In genomic region chr19:60873501-60873900, GRCm38 (mm10) we compare ENCODE assay signal across 9 mouse cellular contexts. TPM values are rescaled to one million over a fixed set of nuclear protein-coding genes. Genes with fewer than 3 reads are reported as not detected.
DNase-seq lines count a peak whose midpoint lies in the region; ATAC-seq and TF ChIP-seq lines count a peak whose summit lies in the region.
"Had no signal": no experiment of that assay in that cellular context is flagged by ENCODE, and none has a peak within 500 bp of the region (broad histone marks: within the 10 kb centered on the region; RNA-seq: fewer than 3 reads in every experiment).

No protein-coding gene starts in this region.

- peak; percentile 14 to 42 for DNase-seq in frontal cortex, postnatal 36 days (ENCODE audit: low spot score in 2 of 2)
- DNase-seq in frontal cortex, postnatal 10 days (ENCODE audit: low spot score in 2 of 2) = no peak
- peak; percentile 8 for DNase-seq in G1E (ENCODE audit: low spot score)
- peak; percentile 9 for DNase-seq in right cerebral cortex, postnatal 14 days
- no peak for DNase-seq in urinary bladder, adult 18-20 months (ENCODE audit: low spot score in 2 of 2)

- ATAC-seq in G1E (ENCODE audit: extremely low read depth, insufficient number of reproducible peaks, low FRiP score, poor library complexity, severe bottlenecking) = no peak
- 0 out of 2 replicates have a peak, but pooled peaks have one; percentile 5 for ATAC-seq in intestine, embryonic 16.5 days
- no peak for ATAC-seq in liver, embryonic 15.5 days (ENCODE audit: insufficient read depth)

- H3K4me1 ChIP-seq in G1E (ENCODE audit: insufficient read depth, low read depth, low read length) = peaks cover 39% of the 10 kb centered on the region
- H3K4me1 ChIP-seq in erythroblast, embryonic 14.5 days (ENCODE audit: control insufficient read depth) = peaks cover 58% of the 10 kb centered on the region
- H3K4me1 ChIP-seq in intestine, embryonic 16.5 days (ENCODE audit: control insufficient read depth, insufficient read depth, low read length) = peaks cover 7% of the 10 kb centered on the region; the same call in 1 of the 2 replicates
- peaks cover 44% of the 10 kb centered on the region for H3K4me1 ChIP-seq in liver, embryonic 15.5 days (replicated peaks)

- peak overlapping the region; percentile 87 for H3K9ac ChIP-seq in intestine, embryonic 16.5 days (ENCODE audit: low read depth, low read length)
- H3K9ac ChIP-seq in liver, embryonic 15.5 days = peak overlapping the region; percentile 91

- no peaks in the 10 kb centered on the region for H3K27me3 ChIP-seq in G1E (ENCODE audit: insufficient read depth, low read length)
- H3K27me3 ChIP-seq in erythroblast, embryonic 14.5 days (ENCODE audit: control insufficient read depth) = no peaks in the 10 kb centered on the region
- H3K27me3 ChIP-seq in intestine, embryonic 16.5 days (replicated peaks; ENCODE audit: control insufficient read depth, insufficient read depth, low read length) = no peaks in the 10 kb centered on the region
- H3K27me3 ChIP-seq in liver, embryonic 15.5 days = no peaks in the 10 kb centered on the region
- H3K27me3 ChIP-seq: Patski had no signal

- H3K36me3 ChIP-seq in G1E (replicated peaks) = peaks cover 34% of the 10 kb centered on the region
- H3K36me3 ChIP-seq in erythroblast, embryonic 14.5 days (ENCODE audit: control insufficient read depth) = peaks cover 54% of the 10 kb centered on the region
- 0 out of 2 replicates have a peak, but pooled peaks cover 3% of the 10 kb centered on the region for H3K36me3 ChIP-seq in intestine, embryonic 16.5 days (ENCODE audit: control insufficient read depth, insufficient read depth, low read length)
- H3K36me3 ChIP-seq in liver, embryonic 15.5 days (replicated peaks) = peaks cover 28% of the 10 kb centered on the region

- peak overlapping the region; percentile 75 for H3K4me2 ChIP-seq in intestine, embryonic 16.5 days (ENCODE audit: low read depth, low read length)
- H3K4me2 ChIP-seq in liver, embryonic 15.5 days = peak overlapping the region; percentile 74

- H3K4me3 ChIP-seq in G1E (ENCODE audit: low read depth, low read length) = peak overlapping the region; percentile 92
- peak overlapping the region; percentile 95 for H3K4me3 ChIP-seq in erythroblast, embryonic 14.5 days (replicated peaks)
- peak overlapping the region; percentile 83 for H3K4me3 ChIP-seq in intestine, embryonic 16.5 days (ENCODE audit: low read length)
- H3K4me3 ChIP-seq in liver, embryonic 15.5 days (replicated peaks) = peak overlapping the region; percentile 89

- TF ChIP-seq CTCF in G1E (IDR thresholded peaks at IDR 0.05; ENCODE audit: low read depth, low read length) = no peak

- WGBS in intestine, embryonic 16.5 days = 16% methylated on average over 4 of the region's 4 CpGs
- 0% methylated on average over 4 of the region's 4 CpGs for WGBS in liver, embryonic 15.5 days (ENCODE audit: insufficient replicate concordance)

- H3K9me3 ChIP-seq in G1E (replicated peaks) = no peaks in the 10 kb centered on the region
- H3K9me3 ChIP-seq in erythroblast, embryonic 14.5 days (ENCODE audit: control insufficient read depth, low read length) = no peaks in the 10 kb centered on the region
- H3K9me3 ChIP-seq in intestine, embryonic 16.5 days (ENCODE audit: control insufficient read depth, low read length) = no peaks in the 10 kb centered on the region
- H3K9me3 ChIP-seq in liver, embryonic 15.5 days (replicated peaks) = no peaks in the 10 kb centered on the region

- H3K27ac ChIP-seq in intestine, embryonic 16.5 days (ENCODE audit: low read length) = 0 out of 2 replicates have a peak overlapping the region, but pooled peaks have one; percentile 0
- peak overlapping the region; percentile 93 for H3K27ac ChIP-seq in liver, embryonic 15.5 days (replicated peaks)

RNA-seq across cellular contexts. Expression of gene Prdx3, which starts 0.9 kb away (rescaled TPM):
- 512 and 583 TPM in 2 replicates for total RNA-seq in G1E (2014; fragmentation: Nextera tagmentation)
- total RNA-seq in G1E (2017) = 426 and 446 TPM in 2 replicates
- 15.3 and 17.9 TPM in 2 replicates for polyA plus RNA-seq in G1E (2012)
- 3.3 and 3.7 TPM in 2 replicates for polyA plus RNA-seq in erythroblast, embryonic 14.5 days (2012)
- 161 and 179 TPM in 2 replicates for polyA plus RNA-seq in intestine, embryonic 16.5 days (2015; fragmentation: Nextera tagmentation; extraction: Ambion mirVana)
- polyA plus RNA-seq in liver, embryonic 15.5 days (2015; fragmentation: Nextera tagmentation; extraction: Ambion mirVana) = 341 TPM in 2 replicates

RNA-seq across cellular contexts. Expression of gene Sfxn4, which starts 12.2 kb away (rescaled TPM):
- total RNA-seq in G1E (2014; fragmentation: Nextera tagmentation) (2.7 and 6.1 TPM in 2 replicates), G1E (2017) (0.82 and 2.0 TPM in 2 replicates)
- 0.04 and 0.13 TPM in 2 replicates for polyA plus RNA-seq in G1E (2012)
- 0.04 TPM in 1 of 2 replicates, not detected in the other for polyA plus RNA-seq in erythroblast, embryonic 14.5 days (2012)
- polyA plus RNA-seq in intestine, embryonic 16.5 days (2015; fragmentation: Nextera tagmentation; extraction: Ambion mirVana) = 3.7 and 4.2 TPM in 2 replicates
- polyA plus RNA-seq in liver, embryonic 15.5 days (2015; fragmentation: Nextera tagmentation; extraction: Ambion mirVana) = 0.62 and 1.1 TPM in 2 replicates

RNA-seq across cellular contexts. Expression of gene Grk5, which starts 16.0 kb away (rescaled TPM):
- total RNA-seq in G1E (2014; fragmentation: Nextera tagmentation) (2.1 and 2.6 TPM in 2 replicates), G1E (2017) (4.0 and 4.6 TPM in 2 replicates)
- polyA plus RNA-seq in G1E (2012) = 1.0 and 1.9 TPM in 2 replicates
- polyA plus RNA-seq in erythroblast, embryonic 14.5 days (2012) = 0.06 and 0.20 TPM in 2 replicates
- polyA plus RNA-seq in intestine, embryonic 16.5 days (2015; fragmentation: Nextera tagmentation; extraction: Ambion mirVana) = 1.3 and 1.4 TPM in 2 replicates
- polyA plus RNA-seq in liver, embryonic 15.5 days (2015; fragmentation: Nextera tagmentation; extraction: Ambion mirVana) = 0.41 and 0.47 TPM in 2 replicates

Comparison
In these comparisons a context has a peak if more than half of its experiments do, and no peak if none do; other contexts are left out.
1. DNase-seq: peak in frontal cortex, postnatal 36 days (2 of 2), G1E (single experiment) and right cerebral cortex, postnatal 14 days (single experiment); none in frontal cortex, postnatal 10 days (0 of 2) and urinary bladder, adult 18-20 months (0 of 2).
2. Peak in every context shown above with its lines, with median percentiles within 50 percentile points of each other: H3K4me3 ChIP-seq.